Mouse (Mus musculus): ENCODE data around the gene Armh3.

Gene Armh3

GRCm38 (mm10) chr19:45997785-45998693, at the start of gene Armh3:
Armh3 (minus strand) TSS chr19:45998488.
- DNase-seq (ENCODE audit: low read depth in 1 of 2, low spot score in 2 of 2): peak; percentile 68 to 83

GRCm38 (mm10) chr19:46047426-46047825, 49.1 kb upstream of the Armh3 start:
- no peak for DNase-seq (ENCODE audit: low read depth in 1 of 2, low spot score in 2 of 2)

- no peak for DNase-seq (ENCODE audit: low read depth in 1 of 2, low spot score in 2 of 2)
These were observed 48.3 kb upstream of the Armh3 start for GRCm38 (mm10) chr19:46046621-46047025.

GRCm38 (mm10) chr19:46045696-46046311, 47.5 kb upstream of the Armh3 start:
- no peak for DNase-seq (ENCODE audit: low read depth in 1 of 2, low spot score in 2 of 2)

GRCm38 (mm10) chr19:46044993-46045695, 46.9 kb upstream of the Armh3 start, which contains the start of gene Ldb1:
Ldb1 (minus strand) TSS chr19:46045214.
- peak in 1 of 2 experiments; percentile 62 for DNase-seq (ENCODE audit: low read depth in 1 of 2, low spot score in 2 of 2)

- DNase-seq (ENCODE audit: low read depth in 1 of 2, low spot score in 2 of 2): no peak
These were observed 46.1 kb upstream of the Armh3 start, which contains the start of gene Pprc1 for GRCm38 (mm10) chr19:46044271-46044992. Pprc1 (plus strand) TSS chr19:46044886.

GRCm38 (mm10) chr19:46043380-46043779, 45.1 kb upstream of the Armh3 start:
- DNase-seq (ENCODE audit: low read depth in 1 of 2, low spot score in 2 of 2): no peak

- no peak for DNase-seq (ENCODE audit: low read depth in 1 of 2, low spot score in 2 of 2)
These were observed 44.3 kb upstream of the Armh3 start for GRCm38 (mm10) chr19:46042476-46043011.

GRCm38 (mm10) chr19:46041933-46042475, 43.7 kb upstream of the Armh3 start:
- no peak for DNase-seq (ENCODE audit: low read depth in 1 of 2, low spot score in 2 of 2)

GRCm38 (mm10) chr19:46041299-46041932, 43.1 kb upstream of the Armh3 start:
- no peak for DNase-seq (ENCODE audit: low read depth in 1 of 2, low spot score in 2 of 2)

- DNase-seq (ENCODE audit: low read depth in 1 of 2, low spot score in 2 of 2): no peak
These were observed 42.0 kb upstream of the Armh3 start for GRCm38 (mm10) chr19:46040149-46040902.

- peak in 1 of 2 experiments; percentile 65 for DNase-seq (ENCODE audit: low read depth in 1 of 2, low spot score in 2 of 2)
These were observed 41.2 kb upstream of the Armh3 start for GRCm38 (mm10) chr19:46039478-46039877.

- DNase-seq (ENCODE audit: low read depth in 1 of 2, low spot score in 2 of 2): no peak
These were observed 40.6 kb upstream of the Armh3 start for GRCm38 (mm10) chr19:46038851-46039260.

- DNase-seq (ENCODE audit: low read depth in 1 of 2, low spot score in 2 of 2): no peak
These were observed 39.9 kb upstream of the Armh3 start for GRCm38 (mm10) chr19:46037925-46038850.

- no peak for DNase-seq (ENCODE audit: low read depth in 1 of 2, low spot score in 2 of 2)
These were observed 39.1 kb upstream of the Armh3 start for GRCm38 (mm10) chr19:46037243-46037924.

- no peak for DNase-seq (ENCODE audit: low read depth in 1 of 2, low spot score in 2 of 2)
These were observed 38.4 kb upstream of the Armh3 start for GRCm38 (mm10) chr19:46036477-46037242.

GRCm38 (mm10) chr19:46035971-46036370, 37.7 kb upstream of the Armh3 start:
- DNase-seq (ENCODE audit: low read depth in 1 of 2, low spot score in 2 of 2): no peak
